ENCODE assay signal across 8 mouse cellular contexts in genomic region chr1:78488752-78489492, GRCm38 (mm10). TPM values are rescaled to one million over a fixed set of nuclear protein-coding genes. Genes with fewer than 3 reads are reported as not detected.
DNase-seq lines count a peak whose midpoint lies in the region; ATAC-seq lines count a peak whose summit lies in the region.

Gene Farsb, minus strand, starts transcription at chr1:78488897.

- H3K4me3 ChIP-seq in hindbrain, embryonic 16.5 days (ENCODE audit: low read length): peak within 1 kb of the TSS; percentile 69
- H3K4me3 ChIP-seq in macrophage (ENCODE audit: inconsistent target): peak within 1 kb of the TSS; percentile 92

- H3K4me2 ChIP-seq in hindbrain, embryonic 16.5 days (ENCODE audit: low read length): peak within 1 kb of the TSS; percentile 64

- H3K36me3 ChIP-seq in hindbrain, embryonic 16.5 days (ENCODE audit: control insufficient read depth, insufficient read depth, low read length): no peaks in the 10 kb centered on the region
- no peaks in the 10 kb centered on the region for H3K36me3 ChIP-seq in macrophage (ENCODE audit: inconsistent target)

- H3K9me3 ChIP-seq in hindbrain, embryonic 16.5 days (ENCODE audit: control insufficient read depth, low read length): no peaks in the 10 kb centered on the region

- peak within 1 kb of the TSS; percentile 71 for H3K27ac ChIP-seq in hindbrain, embryonic 16.5 days (ENCODE audit: low read depth, low read length)
- H3K27ac ChIP-seq in macrophage: peak within 1 kb of the TSS; percentile 93

- H3K27me3 ChIP-seq in hindbrain, embryonic 16.5 days (replicated peaks; ENCODE audit: control insufficient read depth, insufficient read depth, low read length): no peaks in the 10 kb centered on the region

- under 1% methylated on average over 31 of the region's 31 CpGs for WGBS in hindbrain, embryonic 16.5 days
- under 1% methylated on average over 31 of the region's 31 CpGs for WGBS in macrophage (ENCODE audit: missing documents)

- peak; percentile 81 for DNase-seq in WW6 (ENCODE audit: low read depth, low spot score)
- peak; percentile 62 to 86 for DNase-seq in cerebellum, postnatal 4 days (ENCODE audit: low spot score in 2 of 2)
- DNase-seq in gastrocnemius, adult 18-20 months (ENCODE audit: low spot score): peak; percentile 93
- peak; percentile 81 to 86 for DNase-seq in left cerebral cortex, adult 18-20 months (ENCODE audit: low spot score in 2 of 2)
- DNase-seq in right cerebral cortex, adult 18-20 months: peak; percentile 86
- DNase-seq in urinary bladder, postnatal 10 days (ENCODE audit: low spot score): peak; percentile 58

- H3K79me2 ChIP-seq in macrophage (ENCODE audit: inconsistent target): peaks cover 35% of the 10 kb centered on the region

- peak within 1 kb of the TSS; percentile 83 for H3K9ac ChIP-seq in hindbrain, embryonic 16.5 days (ENCODE audit: low read depth, low read length)

- peaks cover 19% of the 10 kb centered on the region for H3K4me1 ChIP-seq in hindbrain, embryonic 16.5 days (ENCODE audit: control insufficient read depth, insufficient read depth, low read depth, low read length)

- ATAC-seq in hindbrain, embryonic 16.5 days: peak; percentile 98

RNA-seq across cellular contexts. Expression of gene Farsb, which starts in this region (rescaled TPM):
- total RNA-seq in gastrocnemius, adult 18-20 months (2021): 10 to 100 TPM; 53.3 to 57.7 TPM
- polyA plus RNA-seq in hindbrain, embryonic 16.5 days (2015; fragmentation: Nextera tagmentation; extraction: Ambion mirVana): 160 and 161 TPM in 2 replicates
- 10 to 100 TPM; 62.4 to 69.6 TPM for total RNA-seq in left cerebral cortex, adult 18-20 months (2021)
- total RNA-seq in macrophage (2018; cell fraction: chromatin; rRNA removed): 100 to 1,000 TPM in 2 of 26 experiments, 10 to 100 TPM in 24; 11.0 to 107 (median 50.1) TPM
- total RNA-seq in macrophage (2018; cell fraction: cytosol; rRNA removed): 10 to 100 TPM; 42.8 to 60.5 (median 54.4) TPM
- 10 to 100 TPM; 12.4 to 74.4 (median 29.4) TPM for total RNA-seq in macrophage (2018; cell fraction: nucleus; rRNA removed)
- 50.9 to 101 TPM (median 89.1 TPM) in 3 replicates for polyA plus RNA-seq in macrophage (2018)

Comparison
In these comparisons a context has a peak if more than half of its experiments do, and no peak if none do; other contexts are left out.
1. Peak in every context shown above with its lines: DNase-seq, ATAC-seq, H3K4me3 ChIP-seq and H3K27ac ChIP-seq.